Mouse (Mus musculus) embryonic facial prominence, embryonic 11.5 days (tissue): ENCODE data around the gene Cstf2t. TPM values are rescaled to one million over a fixed set of nuclear protein-coding genes. Genes with fewer than 3 reads are reported as not detected.

Experiments
- ATAC-seq: fragments of 200-750 bp; cut with Nextera tagmentation; replicated peaks from 2 replicates; pipeline ENCODE4 v1.8.0; 2017; ENCODE audit warnings: low read depth; ENCODE audit not compliant: insufficient number of reproducible peaks, low FRiP score, low TSS enrichment
- DNase-seq: peaks from one replicate; pipeline ENCODE4 v3.0.0-alpha.2; 2015; ENCODE audit warnings: low spot score
- H3K27ac ChIP-seq: fragments of 300-500 bp; sonication (generic); replicated peaks from 2 replicates; pipeline ENCODE4 v1.5.1; 2014; ENCODE audit warnings: mild to moderate bottlenecking, low read depth, low read length, control low read depth
- H3K27me3 ChIP-seq: fragments of 300-500 bp; sonication (generic); 2 replicates; pipeline ENCODE4 v1.6.1; 2014; ENCODE audit warnings: mild to moderate bottlenecking, low read length, moderate library complexity, mixed read lengths; ENCODE audit not compliant: control insufficient read depth, insufficient read depth
- H3K36me3 ChIP-seq: fragments of 300-500 bp; sonication (generic); replicated peaks from 2 replicates; pipeline ENCODE4 v1.6.1; 2014; ENCODE audit warnings: low read depth, mild to moderate bottlenecking, low read length, moderate library complexity, mixed read lengths; ENCODE audit not compliant: control insufficient read depth, insufficient read depth
- H3K4me1 ChIP-seq: fragments of 300-500 bp; sonication (generic); 2 replicates; pipeline ENCODE4 v1.6.1; 2014; ENCODE audit warnings: low read length, mixed read lengths; ENCODE audit not compliant: control insufficient read depth, insufficient read depth
- H3K4me2 ChIP-seq: fragments of 300-500 bp; sonication (generic); 2 replicates; pipeline ENCODE4 v1.6.1; 2014; ENCODE audit warnings: low read depth, mild to moderate bottlenecking, control low read depth, low read length, moderate library complexity
- H3K4me3 ChIP-seq: fragments of 300-500 bp; sonication (generic); 2 replicates; pipeline ENCODE4 v1.5.1; 2014; ENCODE audit warnings: low read depth, low read length, control low read depth
- H3K9ac ChIP-seq: fragments of 300-500 bp; sonication (generic); replicated peaks from 2 replicates; pipeline ENCODE4 v1.6.1; 2014; ENCODE audit warnings: mild to moderate bottlenecking, control low read depth, low read length
- H3K9me3 ChIP-seq: fragments of 300-500 bp; sonication (generic); replicated peaks from 2 replicates; pipeline ENCODE4 v1.6.1; 2016; ENCODE audit warnings: mild to moderate bottlenecking, low read length, inconsistent platforms, mixed read lengths; ENCODE audit not compliant: control insufficient read depth
- WGBS: fragments of 180-500 bp; shearing (Covaris S2); extraction: QIAGEN DNeasy Blood & Tissue Kit; methylation state at CpG from one replicate; pipeline ENCODE4 v1.1.7; 2014; 5-methylcytosine and 5-hydroxymethylcytosine counted together
- polyA plus RNA-seq: library from polyadenylated mRNA; unstranded; fragments of >200 nt; fragmentation: Nextera tagmentation; extraction: Ambion mirVana; gene quantifications from 2 replicates; pipeline ENCODE4 v1.2.1, GENCODE M21; 2014

Cstf2t gene
- polyA plus RNA-seq, 1 experiment from 2014 or later, result 54.0 TPM

- DNase-seq, result no peak
- no peak overlapping the region for H3K27ac ChIP-seq
Measured at GRCm38 (mm10) chr19:31106036-31106435, 23.4 kb downstream of the Cstf2t start.

GRCm38 (mm10) chr19:31106835-31107554 lies 24.4 kb downstream of the Cstf2t start:
- Histone ChIP-seq H3K4me1 (no peaks in the 10 kb centered on the region), H3K27me3 (no peaks in the 10 kb centered on the region), H3K9ac (no peak overlapping the region; the same call in 1 of the 2 replicates), H3K36me3 (no peaks in the 10 kb centered on the region), H3K4me3 (no peak overlapping the region), H3K9me3 (no peaks in the 10 kb centered on the region), H3K4me2 (no peak overlapping the region), H3K27ac (no peak overlapping the region)
- WGBS, result 24% methylated on average over 9 of the region's 9 CpGs
- DNase-seq (peak; percentile 66), ATAC-seq (peak; percentile 52; the same call in 1 of the 2 replicates)

More at GRCm38 (mm10) chr19:31106036-31106435, 23.4 kb downstream of the Cstf2t start:
- ATAC-seq, result no peak
- H3K27me3 ChIP-seq, result no peaks in the 10 kb centered on the region
- no peak overlapping the region for H3K9ac ChIP-seq
- H3K36me3 ChIP-seq, result no peaks in the 10 kb centered on the region
- 41% methylated on average over 3 of the region's 3 CpGs for WGBS
- H3K4me2 ChIP-seq, result no peak overlapping the region
- no peak overlapping the region for H3K4me3 ChIP-seq
- H3K4me1 ChIP-seq, result no peaks in the 10 kb centered on the region
- no peaks in the 10 kb centered on the region for H3K9me3 ChIP-seq

GRCm38 (mm10) chr19:31114690-31115089 lies 32.1 kb downstream of the Cstf2t start:
- no peak overlapping the region for H3K9ac ChIP-seq
- ATAC-seq (no peak), DNase-seq (no peak)
- no peaks in the 10 kb centered on the region for H3K36me3 ChIP-seq
- no peak overlapping the region for H3K4me3 ChIP-seq
- WGBS, result 64% methylated on average over 4 of the region's 4 CpGs
- H3K9me3 ChIP-seq, result no peaks in the 10 kb centered on the region
- no peak overlapping the region for H3K27ac ChIP-seq
- no peaks in the 10 kb centered on the region for H3K27me3 ChIP-seq
- no peaks in the 10 kb centered on the region for H3K4me1 ChIP-seq
- H3K4me2 ChIP-seq, result no peak overlapping the region

GRCm38 (mm10) chr19:31124628-31125027 lies 42.0 kb downstream of the Cstf2t start:
- Histone ChIP-seq H3K4me3 (no peak overlapping the region), H3K27me3 (no peaks in the 10 kb centered on the region), H3K9ac (no peak overlapping the region), H3K9me3 (no peaks in the 10 kb centered on the region), H3K27ac (no peak overlapping the region), H3K4me1 (no peaks in the 10 kb centered on the region), H3K4me2 (no peak overlapping the region), H3K36me3 (no peaks in the 10 kb centered on the region)
- 85% methylated on average over 3 of the region's 3 CpGs for WGBS
- DNase-seq (no peak), ATAC-seq (no peak)

- no peaks in the 10 kb centered on the region for H3K4me1 ChIP-seq
- H3K9ac ChIP-seq, result no peak overlapping the region
- no peaks in the 10 kb centered on the region for H3K36me3 ChIP-seq
- 77% methylated on average over 8 of the region's 8 CpGs for WGBS
- no peak for DNase-seq
- ATAC-seq, result no peak
- no peaks in the 10 kb centered on the region for H3K27me3 ChIP-seq
- no peak overlapping the region for H3K4me2 ChIP-seq
- H3K4me3 ChIP-seq, result no peak overlapping the region
- H3K27ac ChIP-seq, result no peak overlapping the region
- no peaks in the 10 kb centered on the region for H3K9me3 ChIP-seq
Measured at GRCm38 (mm10) chr19:31132614-31133013, 50.0 kb downstream of the Cstf2t start.

GRCm38 (mm10) chr19:31136316-31136715 lies 53.7 kb downstream of the Cstf2t start:
- Histone ChIP-seq H3K27me3 (no peaks in the 10 kb centered on the region), H3K4me1 (no peaks in the 10 kb centered on the region), H3K36me3 (no peaks in the 10 kb centered on the region), H3K4me3 (no peak overlapping the region), H3K4me2 (no peak overlapping the region), H3K9ac (no peak overlapping the region), H3K27ac (no peak overlapping the region), H3K9me3 (no peaks in the 10 kb centered on the region)
- ATAC-seq, result no peak
- WGBS, result 16% methylated on average over 2 of the region's 2 CpGs
- DNase-seq, result no peak
